Mouse (Mus musculus) gastrocnemius, postnatal 14 days (tissue): ENCODE measurements at regions not wholly inside any gene's neighbourhood (a gene's known extent, or its start where the extent isn't known, plus 50 kb on each side); places are given as distances from the start of the nearest gene placed in this dataset.
"Not testable (repeated sequence)": the region's sequence is repeated elsewhere in the genome, so short reads cannot be mapped to it uniquely, and the experiment has no call there.

Source experiments
- DNase-seq: peaks from one replicate; pipeline ENCODE4 v3.0.0; 2021; ENCODE audit warnings: mixed read lengths
- intact Hi-C: fragments of 180-260 bp; cut with DNase I; formaldehyde crosslinking; loops from one replicate; pipeline ENCODE4 v1.15.1; 2025; ENCODE audit warnings: low total_unique reads

DNA sequence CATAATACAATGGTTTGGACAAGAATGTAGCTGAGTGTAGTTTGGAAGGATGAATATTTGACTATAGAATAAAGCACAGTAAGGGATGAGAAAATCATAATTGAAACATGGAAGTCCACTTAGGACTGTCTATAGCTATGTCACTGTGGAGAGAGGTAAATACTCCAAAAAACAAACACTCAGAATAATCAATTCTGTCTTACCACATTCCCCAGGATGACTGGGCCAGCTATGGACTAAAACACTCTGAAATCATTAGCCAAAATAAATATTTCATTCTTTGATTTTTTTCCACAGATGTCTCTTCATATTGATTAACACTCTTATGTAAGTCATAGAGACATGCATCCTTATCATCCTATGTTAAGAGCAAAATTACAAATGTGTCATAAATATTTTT, 274.1 kb upstream of the Klf6 start:
- intact Hi-C loops, result no loop called here
- no peak for DNase-seq

DNA sequence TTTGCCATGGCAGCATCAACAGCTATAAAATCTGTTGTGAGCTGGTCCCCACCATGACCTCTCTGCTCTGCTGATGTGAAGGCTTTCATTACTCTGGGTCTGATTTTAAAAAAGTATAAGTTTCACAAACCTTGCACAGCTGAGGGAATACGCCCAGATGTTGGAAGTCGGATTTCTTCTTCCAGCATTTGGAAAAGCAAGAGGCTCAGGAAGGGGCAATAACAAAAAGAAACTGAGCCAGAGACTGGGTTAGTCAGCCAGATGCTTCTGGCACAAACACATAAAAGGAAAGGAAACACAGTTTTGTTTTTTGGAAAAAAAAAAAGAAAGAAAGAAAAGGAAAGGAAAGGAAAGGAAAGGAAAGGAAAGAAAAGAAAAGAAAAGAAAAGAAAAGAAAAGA, 270.0 kb upstream of the Klf6 start:
- no peak for DNase-seq
- intact Hi-C loops, result no loop called here

DNA sequence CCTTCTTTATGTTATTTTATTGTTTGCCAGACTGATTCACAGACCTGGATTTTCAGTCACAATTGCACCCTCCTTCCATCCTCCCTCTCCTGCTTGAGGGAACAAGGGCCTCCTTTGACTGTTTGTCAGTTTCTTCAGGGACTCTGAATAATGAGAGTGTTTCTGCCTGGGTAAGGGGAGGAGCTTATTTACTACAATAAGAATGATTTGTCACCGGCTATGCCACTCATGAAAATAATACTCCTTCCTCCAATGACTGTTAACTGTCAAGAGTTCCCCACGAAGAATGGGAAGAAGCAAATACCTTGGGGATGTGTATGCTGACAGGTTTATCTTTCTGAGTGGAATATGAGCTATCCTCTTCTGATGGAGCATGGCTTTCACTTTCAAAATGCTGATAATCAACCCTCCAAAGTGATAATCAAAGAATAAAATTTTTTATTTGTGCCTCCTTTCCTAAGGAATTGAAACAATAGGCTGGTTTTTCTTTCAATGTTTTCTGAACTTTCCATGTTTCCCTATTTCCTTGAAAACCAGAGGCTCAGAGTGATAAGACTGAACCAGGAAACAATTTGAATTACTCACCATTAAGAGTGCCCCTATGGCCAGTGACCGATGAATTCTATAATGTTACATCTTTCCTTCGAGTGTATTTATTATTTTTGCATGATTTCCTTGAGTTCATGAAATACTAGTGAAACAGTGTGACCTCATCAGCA, 269.3 kb upstream of the Klf6 start:
- DNase-seq, result no peak
- intact Hi-C loops, result no loop called here

DNA sequence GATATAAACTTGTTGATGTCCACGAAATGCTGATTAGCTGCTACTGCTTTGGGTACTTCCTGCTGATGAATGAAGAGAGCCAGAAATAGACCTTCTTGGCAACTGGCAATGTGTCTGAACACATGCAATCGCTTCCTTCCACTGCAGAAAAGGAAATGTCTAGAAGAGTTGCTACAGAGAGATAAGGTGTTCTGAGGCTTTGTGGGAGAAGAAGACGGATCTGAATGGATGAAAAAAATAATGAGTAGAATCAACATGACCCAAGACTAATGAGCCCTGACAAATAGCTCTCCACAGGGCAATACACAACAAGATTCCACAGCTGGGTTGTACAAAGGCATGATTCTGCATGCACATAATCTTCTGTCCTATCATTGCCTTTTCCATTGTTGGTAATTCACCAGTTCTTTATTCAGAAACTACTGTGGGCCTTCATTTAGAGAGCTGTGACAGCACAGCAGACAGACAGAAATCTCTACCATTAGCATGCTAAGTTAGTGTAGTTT, 268.7 kb upstream of the Klf6 start:
- intact Hi-C loops, result no loop called here
- DNase-seq, result no peak

DNA sequence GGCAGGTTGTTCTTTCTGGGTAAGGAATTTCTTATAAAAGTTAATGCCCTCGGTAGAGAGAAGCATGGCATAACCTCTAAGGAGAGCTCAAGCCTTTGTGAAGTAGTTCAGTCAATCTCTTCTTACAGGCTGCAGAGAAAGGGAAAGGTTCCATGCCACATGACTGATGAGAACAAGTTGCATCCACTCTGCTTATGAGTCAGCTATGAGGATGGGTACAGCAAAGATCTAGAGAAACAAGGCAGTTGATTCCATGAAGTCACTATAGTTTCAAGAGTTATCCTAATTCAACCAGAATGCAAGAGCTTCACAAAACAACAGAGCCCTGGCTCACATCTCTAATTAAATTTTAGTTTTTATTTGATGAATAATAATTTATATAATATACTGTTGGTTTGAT, 259.6 kb upstream of the Klf6 start:
- DNase-seq, result no peak
- intact Hi-C loops, result no loop called here

DNA sequence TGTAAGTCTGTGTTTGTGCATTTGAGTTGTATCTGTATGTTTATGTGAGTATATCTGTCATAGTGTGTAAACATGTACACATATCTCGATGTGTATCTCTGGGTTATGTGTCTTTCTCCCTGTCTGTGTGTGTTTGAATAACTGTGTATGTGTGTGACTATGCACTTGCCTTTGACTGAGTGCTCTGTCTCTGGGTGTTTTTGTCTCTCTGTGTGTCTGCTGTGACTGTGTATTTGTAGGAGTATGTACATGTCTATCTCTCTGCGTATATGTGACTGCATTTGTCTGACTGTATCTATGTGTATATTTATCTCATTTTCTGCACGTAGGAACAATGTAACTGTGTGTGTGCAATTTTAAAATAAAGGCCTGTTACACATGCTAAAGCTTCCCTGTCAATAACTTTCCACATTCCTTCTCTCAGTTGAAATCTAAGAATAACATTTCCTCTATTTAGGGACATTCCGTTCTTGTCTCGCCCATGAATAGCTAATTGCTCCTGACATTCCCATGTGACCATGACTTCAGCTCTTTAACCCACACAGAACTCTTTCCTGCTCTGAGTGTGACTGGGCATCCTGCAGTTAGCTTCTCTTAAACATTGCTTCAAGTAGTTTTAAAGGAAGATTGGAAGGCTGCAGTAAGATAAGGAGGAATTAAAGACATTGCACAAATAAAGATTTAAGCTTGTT, 257.2 kb upstream of the Klf6 start:
- DNase-seq, result no peak
- intact Hi-C loops, result no loop called here

DNA sequence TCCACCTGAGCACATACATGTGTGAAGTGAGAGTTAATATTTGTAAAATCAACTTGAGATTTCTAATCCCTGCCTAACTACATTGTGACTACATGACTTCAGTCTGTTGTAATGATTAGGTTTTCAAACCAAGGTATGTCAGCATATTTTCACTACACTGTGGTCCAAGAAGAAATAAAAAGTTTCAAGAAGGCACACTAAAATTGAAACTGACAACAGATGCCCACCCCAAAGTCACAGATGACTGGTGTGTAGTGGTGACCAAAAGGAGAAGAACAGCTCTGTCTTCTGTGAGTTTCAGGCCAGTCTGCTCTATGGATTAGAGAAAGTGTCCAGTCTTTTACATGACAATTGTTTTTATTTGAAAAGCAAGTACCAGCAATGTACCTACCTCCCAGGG, 255.9 kb upstream of the Klf6 start:
- DNase-seq, result no peak
- intact Hi-C loops, result no loop called here

DNA sequence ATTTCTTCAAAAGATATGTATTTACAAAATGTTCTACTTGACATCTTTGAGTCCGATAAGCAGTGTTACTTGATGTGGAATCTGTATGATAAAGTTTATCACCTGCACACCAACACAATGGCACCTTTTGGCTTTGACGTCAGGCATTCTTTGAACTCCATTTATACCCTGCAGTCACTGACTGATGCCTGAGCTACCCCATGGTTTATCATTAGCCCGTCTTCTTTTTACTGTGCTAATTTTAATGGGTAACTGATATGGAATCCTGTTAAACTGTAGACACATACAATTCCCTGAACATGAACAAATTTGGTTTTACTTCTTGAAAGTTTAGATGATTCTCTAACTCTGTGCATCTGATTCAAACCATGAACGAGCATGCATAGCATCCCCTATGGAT, 253.8 kb upstream of the Klf6 start:
- no peak for DNase-seq
- intact Hi-C loops, result no loop called here

DNA sequence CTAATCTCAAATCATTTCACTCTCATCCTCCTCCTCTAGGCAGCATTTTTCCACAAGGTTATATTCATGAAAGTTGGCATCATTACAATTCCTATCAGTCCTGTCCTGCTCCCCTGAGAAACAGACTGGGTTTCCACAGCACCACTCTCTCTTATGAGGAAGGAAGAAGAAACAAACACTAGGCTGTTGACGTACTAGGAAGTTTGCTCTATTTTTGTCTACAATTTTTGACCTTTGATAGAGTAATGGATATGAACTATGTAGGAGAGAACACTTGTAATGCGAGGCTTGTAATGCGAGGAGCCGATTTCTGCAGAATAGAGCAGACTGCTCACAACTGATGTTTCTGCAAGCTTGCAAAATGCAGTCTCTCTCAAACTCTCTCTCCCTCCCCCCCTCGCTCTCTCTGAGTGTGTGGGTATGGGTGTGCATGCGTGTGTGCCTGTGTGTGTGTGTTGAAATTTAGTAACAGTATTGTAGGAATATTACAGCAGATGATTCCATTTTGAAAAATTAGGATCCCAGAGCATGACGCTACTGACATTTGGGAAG, 247.0 kb upstream of the Klf6 start:
- DNase-seq, result no peak
- intact Hi-C loops, result no loop called here

DNA sequence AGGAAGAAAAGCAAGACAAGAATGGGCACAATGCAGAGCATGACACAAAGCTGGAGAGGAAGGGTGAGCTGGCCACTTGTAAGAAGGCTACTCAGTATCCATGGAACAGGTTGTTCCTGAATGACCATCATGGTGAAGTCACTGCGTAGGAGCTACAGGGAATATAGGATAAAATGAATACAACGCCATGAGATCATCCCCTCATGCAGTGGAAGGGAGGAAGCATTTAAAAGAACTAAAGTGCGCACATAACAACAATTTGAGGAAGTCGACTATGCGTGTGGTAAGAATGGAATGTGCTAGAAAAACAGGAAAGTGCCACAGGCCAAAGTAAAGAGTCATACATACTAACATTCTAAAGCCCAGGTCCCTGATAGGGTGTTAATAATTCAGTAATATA, 246.4 kb upstream of the Klf6 start:
- intact Hi-C loops, result no loop called here
- no peak for DNase-seq

DNA sequence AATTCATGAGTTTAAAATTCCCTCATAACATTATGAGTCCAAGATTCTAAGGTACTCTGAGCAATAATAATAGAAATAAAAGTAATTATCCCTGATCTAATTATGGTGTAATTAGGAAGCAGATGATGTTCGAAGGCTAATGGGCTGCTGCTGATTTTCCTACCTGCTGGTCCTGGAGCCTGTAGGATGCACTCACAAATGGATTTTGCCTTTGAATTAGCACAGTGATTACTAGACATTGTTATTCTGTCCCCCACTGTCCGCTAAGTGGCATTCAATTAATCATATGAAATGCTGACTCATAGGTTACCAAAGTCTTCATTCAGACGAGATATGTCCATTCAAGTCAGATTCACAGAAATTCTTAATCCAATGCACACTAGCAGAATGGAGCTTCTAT, 246.0 kb upstream of the Klf6 start:
- no peak for DNase-seq
- intact Hi-C loops, result no loop called here

DNA sequence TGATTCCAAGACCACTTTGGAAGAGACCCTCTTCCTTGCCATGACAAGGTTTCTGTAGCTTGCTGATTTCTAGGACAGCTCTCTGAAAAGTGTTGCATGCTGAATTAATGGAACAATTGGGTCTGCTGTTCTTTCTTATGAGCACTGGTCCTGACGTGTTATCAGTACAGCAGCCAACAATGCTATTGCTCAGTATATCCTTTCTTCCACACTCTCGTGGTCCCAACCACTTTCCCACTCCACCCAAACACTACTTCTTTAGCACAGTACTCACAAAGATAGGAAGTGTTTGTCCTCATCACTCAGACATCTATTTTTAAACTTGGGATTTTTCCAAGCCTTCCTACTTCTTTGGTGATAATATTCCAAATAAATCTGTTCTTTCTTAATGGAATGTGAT, 233.2 kb upstream of the Klf6 start:
- no peak for DNase-seq
- intact Hi-C loops, result no loop called here

DNA sequence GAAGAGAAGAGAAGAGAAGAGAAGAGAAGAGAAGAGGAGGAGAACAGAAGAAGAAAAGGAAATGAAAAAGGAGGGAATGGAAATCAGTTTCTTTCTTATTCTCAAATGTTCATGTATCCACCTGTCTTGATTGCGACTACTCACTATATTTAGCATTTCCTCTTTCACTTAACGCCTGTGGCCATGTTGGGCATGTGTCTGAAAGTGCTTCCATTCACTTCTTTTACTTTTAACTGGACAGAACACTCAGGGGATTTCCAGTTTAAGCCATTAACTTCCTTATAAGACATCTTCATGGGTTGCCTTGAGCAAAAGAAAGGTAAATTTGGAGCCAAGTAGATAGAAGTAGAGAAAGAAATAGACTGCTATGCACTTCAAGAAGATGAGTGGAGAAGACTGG, 226.3 kb upstream of the Klf6 start:
- intact Hi-C loops, result no loop called here
- no peak for DNase-seq

DNA sequence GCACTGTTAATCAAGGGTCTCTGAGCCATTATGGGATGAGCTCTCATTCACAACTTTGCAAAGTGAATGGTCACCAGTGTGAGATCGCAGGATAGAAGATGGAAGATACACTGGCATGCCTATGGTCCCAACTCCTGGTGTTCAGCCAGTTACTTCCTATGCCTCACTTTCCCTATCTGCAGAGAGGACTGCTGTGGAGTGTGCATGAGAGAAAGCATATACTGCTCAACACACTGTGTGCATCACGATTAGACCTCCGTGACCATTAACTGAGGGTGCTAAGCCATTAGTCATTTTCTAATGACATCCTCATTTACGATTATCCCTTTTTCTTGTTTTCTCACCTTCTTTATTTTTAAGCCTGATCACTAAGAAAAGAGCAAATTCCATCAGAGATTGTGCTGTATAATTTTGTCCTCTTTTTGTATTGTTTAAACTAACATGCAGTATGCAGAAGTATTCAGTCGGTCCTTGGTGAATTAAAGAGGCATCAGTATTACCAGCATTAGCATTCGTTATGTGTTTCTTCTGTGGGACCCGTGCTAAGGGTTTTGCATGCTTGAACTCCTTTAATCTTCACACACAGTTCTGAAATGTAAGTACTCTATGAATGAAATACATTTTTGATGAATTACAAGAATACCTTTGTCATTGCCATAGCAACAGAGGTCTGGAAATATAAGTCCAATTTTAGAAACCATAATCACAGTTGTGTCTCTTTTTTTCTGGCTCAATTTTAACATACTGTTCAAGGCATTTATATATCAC, 219.4 kb upstream of the Klf6 start:
- intact Hi-C loops, result no loop called here
- DNase-seq, result no peak

DNA sequence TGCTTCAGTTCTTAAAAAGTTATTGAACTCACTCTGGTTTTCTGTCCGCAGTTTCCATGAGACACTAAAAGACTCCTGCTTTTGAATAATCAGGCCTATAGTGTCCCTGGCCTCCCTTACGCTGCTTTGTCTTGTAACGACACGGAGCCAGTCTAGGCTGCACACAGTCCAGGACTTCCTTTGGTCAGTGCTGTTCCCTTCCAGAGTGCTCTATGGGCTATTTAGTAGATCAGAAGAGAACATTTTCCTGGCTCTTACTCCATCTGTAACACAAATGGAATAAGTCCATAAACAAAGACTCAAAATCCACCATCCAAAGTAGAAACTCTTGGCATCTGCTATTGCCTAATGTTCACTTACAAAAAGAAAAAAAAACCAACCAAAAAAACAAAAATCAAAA, 213.0 kb upstream of the Klf6 start:
- intact Hi-C loops, result no loop called here
- DNase-seq, result no peak

DNA sequence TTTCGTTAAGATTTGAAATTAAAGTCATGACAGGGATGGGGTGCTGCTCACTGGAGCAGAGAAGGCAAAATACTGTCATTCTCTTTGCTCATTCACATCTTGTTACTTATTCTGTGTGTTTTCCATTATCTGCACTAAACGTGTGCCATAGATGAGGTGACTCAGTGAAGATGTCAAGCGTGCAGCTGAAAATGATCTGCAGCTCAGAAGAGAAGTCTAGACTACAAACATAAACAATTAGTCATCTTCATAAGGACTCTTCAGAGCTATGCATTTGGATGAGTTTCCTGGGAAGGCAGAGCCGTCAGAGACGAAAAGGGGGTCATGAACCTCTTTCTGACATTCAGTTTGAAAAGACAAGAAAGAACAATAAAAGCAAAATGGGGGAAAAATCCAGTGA, 203.7 kb upstream of the Klf6 start:
- intact Hi-C loops, result no loop called here
- DNase-seq, result no peak

DNA sequence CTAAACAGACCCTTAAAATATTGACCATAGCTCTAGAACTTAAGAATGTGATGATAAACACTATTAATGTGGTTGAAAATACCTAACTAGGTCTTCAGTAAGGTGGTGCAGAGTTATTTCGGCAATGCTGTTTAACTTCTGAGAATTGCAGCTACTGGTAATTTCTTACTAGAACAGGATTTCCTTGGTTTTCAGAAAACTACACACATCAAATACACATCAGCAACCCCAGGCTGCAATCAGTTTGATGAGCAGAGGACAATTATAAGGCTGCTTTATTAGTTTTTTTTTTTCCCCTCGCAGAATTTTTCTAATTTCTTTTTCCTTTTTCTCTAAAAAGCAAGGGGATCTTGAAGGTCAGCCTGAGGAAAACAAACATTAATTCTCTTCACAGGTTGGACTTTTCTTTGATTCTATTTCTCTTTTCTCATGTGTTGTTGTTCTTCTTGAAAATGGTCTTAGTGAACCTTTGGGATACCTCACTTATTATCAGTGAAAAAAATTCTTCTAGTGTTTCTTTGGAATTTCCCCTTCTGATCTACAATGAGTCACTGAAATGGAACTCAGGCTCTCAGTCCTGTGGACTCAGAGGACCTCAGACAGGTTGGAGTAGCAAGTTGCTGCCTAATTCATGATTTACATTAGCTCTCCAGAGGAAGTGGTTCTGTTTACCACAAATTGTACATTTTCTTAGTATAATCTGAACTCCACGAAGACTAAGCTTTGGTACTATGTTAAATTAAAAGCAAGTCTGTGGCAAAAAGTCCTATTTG, 194.9 kb upstream of the Klf6 start:
- intact Hi-C loops, result no loop called here
- DNase-seq, result no peak

DNA sequence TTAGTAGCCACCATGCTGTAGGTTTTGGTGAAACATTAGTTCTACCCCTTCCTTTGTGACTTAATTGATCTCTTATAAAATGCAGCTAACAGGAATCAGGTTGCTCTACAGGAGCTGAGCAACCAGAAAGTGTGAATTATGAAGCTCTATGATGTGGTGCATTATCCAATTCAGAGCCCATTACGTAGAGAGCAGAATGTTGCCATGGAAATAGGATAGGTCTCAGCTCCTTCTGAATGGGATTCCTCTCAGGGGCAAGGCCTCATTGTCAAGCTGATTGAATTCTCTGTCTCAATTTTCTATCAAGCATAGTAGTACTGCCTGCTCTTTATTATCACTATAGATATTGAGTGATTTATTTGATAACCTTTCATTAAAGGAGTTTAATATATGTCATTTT, 185.6 kb upstream of the Klf6 start:
- intact Hi-C loops, result no loop called here
- no peak for DNase-seq

DNA sequence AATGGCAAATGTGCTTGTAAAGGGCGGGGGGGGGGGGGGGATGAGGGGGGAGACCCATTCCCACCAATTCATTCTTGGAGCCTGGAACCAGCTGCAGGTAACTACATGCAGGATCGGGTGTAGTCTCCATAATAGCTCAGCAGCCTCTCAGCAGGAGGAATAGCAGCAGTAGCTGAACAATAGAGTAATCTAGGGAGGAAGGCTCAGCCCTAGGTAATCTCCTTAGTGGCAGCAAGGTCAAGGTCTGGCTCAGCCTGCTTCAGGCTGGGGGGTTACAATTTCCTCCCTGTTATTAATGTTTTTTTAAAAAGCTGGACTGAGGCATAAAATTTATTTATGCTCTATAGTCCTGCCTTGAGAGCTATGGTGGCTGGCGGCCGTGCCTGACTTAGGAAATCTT, 171.2 kb upstream of the Klf6 start:
- intact Hi-C loops, result no loop called here
- no peak for DNase-seq

DNA sequence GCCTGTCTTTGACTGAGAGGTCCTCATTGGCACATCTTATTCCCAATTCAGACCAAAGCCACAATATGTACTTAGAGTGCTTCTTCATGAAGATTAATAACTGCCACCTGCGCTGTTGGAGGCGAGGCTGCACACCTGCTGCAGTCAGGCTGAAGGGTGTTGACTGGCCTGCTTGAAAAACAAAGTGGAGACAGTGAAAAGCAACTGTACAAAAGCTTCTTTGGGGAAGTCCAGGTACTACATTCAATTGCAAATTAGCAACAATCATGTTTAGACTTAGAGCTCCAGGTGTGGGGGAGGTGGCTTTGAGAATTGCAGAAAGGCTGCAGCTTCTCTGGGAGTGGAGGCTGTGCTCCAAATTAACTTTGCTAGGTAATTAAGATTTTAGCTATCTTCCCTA, 170.6 kb upstream of the Klf6 start:
- intact Hi-C loops, DNase-seq: not testable (repeated sequence)
